Mouse (Mus musculus): ENCODE results near the gene Rasip1. TPM values are rescaled to one million over a fixed set of nuclear protein-coding genes. Genes with fewer than 3 reads are reported as not detected.

The Rasip1 gene
- polyA plus RNA-seq, 1 experiment from 2014 or later, result 9.3 TPM

- no peaks in the 10 kb centered on the region for H3K36me3 ChIP-seq (ENCODE audit: control insufficient read depth, insufficient read depth, low read length)
- no peaks in the 10 kb centered on the region for H3K9me3 ChIP-seq (ENCODE audit: control insufficient read depth, low read length)
- 25% methylated on average over 14 of the region's 14 CpGs for WGBS
- H3K4me2 ChIP-seq, result peak overlapping the region; percentile 52
- peaks cover 7% of the 10 kb centered on the region; the same call in 1 of the 2 replicates for H3K4me1 ChIP-seq (replicated peaks; ENCODE audit: control insufficient read depth, insufficient read depth, low read length)
- no peaks in the 10 kb centered on the region for H3K27me3 ChIP-seq (replicated peaks; ENCODE audit: control insufficient read depth, insufficient read depth, low read length)
- H3K9ac ChIP-seq (ENCODE audit: low read depth, low read length), result peak overlapping the region; percentile 44
- DNase-seq (ENCODE audit: low spot score), result peak; percentile 81
- no peak overlapping the region for H3K27ac ChIP-seq (ENCODE audit: low read depth, low read length)
- H3K4me3 ChIP-seq (ENCODE audit: low read depth, low read length), result no peak overlapping the region
- peak; percentile 61 for ATAC-seq (replicated peaks; ENCODE audit: low FRiP score)
These were observed 55.1 kb downstream of the Rasip1 start for GRCm38 (mm10) chr7:45682144-45683126.

- WGBS, result 77% methylated on average over 7 of the region's 7 CpGs
- H3K4me2 ChIP-seq, result no peak within 1 kb of the TSS
- H3K27me3 ChIP-seq (replicated peaks; ENCODE audit: control insufficient read depth, insufficient read depth, low read length), result no peaks in the 10 kb centered on the region
- DNase-seq (ENCODE audit: low spot score) (no peak), ATAC-seq (replicated peaks; ENCODE audit: low FRiP score) (no peak)
- H3K4me3 ChIP-seq (ENCODE audit: low read depth, low read length), result no peak within 1 kb of the TSS
- no peaks in the 10 kb centered on the region for H3K36me3 ChIP-seq (ENCODE audit: control insufficient read depth, insufficient read depth, low read length)
- no peaks in the 10 kb centered on the region for H3K9me3 ChIP-seq (ENCODE audit: control insufficient read depth, low read length)
- H3K4me1 ChIP-seq (replicated peaks; ENCODE audit: control insufficient read depth, insufficient read depth, low read length), result peaks cover 7% of the 10 kb centered on the region; the same call in 1 of the 2 replicates
- H3K9ac ChIP-seq (ENCODE audit: low read depth, low read length), result no peak within 1 kb of the TSS
- no peak within 1 kb of the TSS for H3K27ac ChIP-seq (ENCODE audit: low read depth, low read length)
These were observed 56.2 kb downstream of the Rasip1 start, which contains the start of gene Ntn5 for GRCm38 (mm10) chr7:45683396-45684050. Gene Ntn5, plus strand, starts transcription at chr7:45684022.

- no peak overlapping the region for H3K27ac ChIP-seq (ENCODE audit: low read depth, low read length)
- H3K9me3 ChIP-seq (ENCODE audit: control insufficient read depth, low read length), result no peaks in the 10 kb centered on the region
- WGBS, result 51% methylated on average over 10 of the region's 10 CpGs
- DNase-seq (ENCODE audit: low spot score), result no peak
- ATAC-seq (replicated peaks; ENCODE audit: low FRiP score), result no peak
- H3K27me3 ChIP-seq (replicated peaks; ENCODE audit: control insufficient read depth, insufficient read depth, low read length), result no peaks in the 10 kb centered on the region
- H3K4me1 ChIP-seq (replicated peaks; ENCODE audit: control insufficient read depth, insufficient read depth, low read length), result peaks cover 6% of the 10 kb centered on the region
- no peak overlapping the region for H3K4me2 ChIP-seq
- H3K4me3 ChIP-seq (ENCODE audit: low read depth, low read length), result no peak overlapping the region
- H3K9ac ChIP-seq (ENCODE audit: low read depth, low read length), result no peak overlapping the region
- no peaks in the 10 kb centered on the region for H3K36me3 ChIP-seq (ENCODE audit: control insufficient read depth, insufficient read depth, low read length)
These were observed 58.5 kb downstream of the Rasip1 start for GRCm38 (mm10) chr7:45685811-45686210.

GRCm38 (mm10) chr7:45686841-45687240 is 59.6 kb downstream of the Rasip1 start:
- Histone ChIP-seq H3K4me2 (no peak overlapping the region), H3K9ac (ENCODE audit: low read depth, low read length) (no peak overlapping the region), H3K4me3 (ENCODE audit: low read depth, low read length) (no peak overlapping the region), H3K27me3 (replicated peaks; ENCODE audit: control insufficient read depth, insufficient read depth, low read length) (no peaks in the 10 kb centered on the region), H3K9me3 (ENCODE audit: control insufficient read depth, low read length) (no peaks in the 10 kb centered on the region), H3K36me3 (ENCODE audit: control insufficient read depth, insufficient read depth, low read length) (no peaks in the 10 kb centered on the region), H3K4me1 (replicated peaks; ENCODE audit: control insufficient read depth, insufficient read depth, low read length) (peaks cover 4% of the 10 kb centered on the region), H3K27ac (ENCODE audit: low read depth, low read length) (no peak overlapping the region)
- WGBS, result 56% methylated on average over 3 of the region's 3 CpGs
- DNase-seq (ENCODE audit: low spot score), result no peak
- ATAC-seq (replicated peaks; ENCODE audit: low FRiP score), result no peak

Other genes with a start within 250 kb of the Rasip1 start
- 51.6 and 64.4 TPM in 2 replicates for gene Snrnp70, start 231.7 kb upstream of the Rasip1 start, polyA plus RNA-seq (2014; fragmentation: Nextera tagmentation; extraction: Ambion mirVana)
- 0.18 TPM in 1 of 2 replicates, not detected in the other for gene Kcna7, start 221.8 kb upstream of the Rasip1 start, polyA plus RNA-seq (2014; fragmentation: Nextera tagmentation; extraction: Ambion mirVana)
- 2.0 and 2.5 TPM in 2 replicates for gene Ntf5, start 213.8 kb upstream of the Rasip1 start, polyA plus RNA-seq (2014; fragmentation: Nextera tagmentation; extraction: Ambion mirVana)
- gene Lhb, start 206.7 kb upstream of the Rasip1 start, polyA plus RNA-seq (2014; fragmentation: Nextera tagmentation; extraction: Ambion mirVana), result 0.26 TPM in 1 of 2 replicates, not detected in the other
- 21.4 and 23.7 TPM in 2 replicates for gene Gys1, start 192.6 kb upstream of the Rasip1 start, polyA plus RNA-seq (2014; fragmentation: Nextera tagmentation; extraction: Ambion mirVana)
- gene Ruvbl2, start 189.4 kb upstream of the Rasip1 start, polyA plus RNA-seq (2014; fragmentation: Nextera tagmentation; extraction: Ambion mirVana), result 240 and 250 TPM in 2 replicates
- gene Ftl1, start 167.6 kb upstream of the Rasip1 start, polyA plus RNA-seq (2014; fragmentation: Nextera tagmentation; extraction: Ambion mirVana), result 6,297 and 6,318 TPM in 2 replicates
- 190 and 212 TPM in 2 replicates for gene Bax, start 160.6 kb upstream of the Rasip1 start, polyA plus RNA-seq (2014; fragmentation: Nextera tagmentation; extraction: Ambion mirVana)
- 2.3 and 3.2 TPM in 2 replicates for gene Tulp2, start 145.6 kb upstream of the Rasip1 start, polyA plus RNA-seq (2014; fragmentation: Nextera tagmentation; extraction: Ambion mirVana)
- not detected in 2 replicates for gene Gm45808, start 140.7 kb upstream of the Rasip1 start, polyA plus RNA-seq (2014; fragmentation: Nextera tagmentation; extraction: Ambion mirVana)
- gene Dhdh, start 138.7 kb upstream of the Rasip1 start, polyA plus RNA-seq (2014; fragmentation: Nextera tagmentation; extraction: Ambion mirVana), result 4.9 and 5.8 TPM in 2 replicates
- gene Nucb1, start 117.1 kb upstream of the Rasip1 start, polyA plus RNA-seq (2014; fragmentation: Nextera tagmentation; extraction: Ambion mirVana), result 149 and 153 TPM in 2 replicates
- gene Ppp1r15a, start 101.2 kb upstream of the Rasip1 start, polyA plus RNA-seq (2014; fragmentation: Nextera tagmentation; extraction: Ambion mirVana), result 61.6 and 62.0 TPM in 2 replicates
- gene Plekha4, start 101.2 kb upstream of the Rasip1 start, polyA plus RNA-seq (2014; fragmentation: Nextera tagmentation; extraction: Ambion mirVana), result 0.64 and 0.89 TPM in 2 replicates
- 2.8 and 5.4 TPM in 2 replicates for gene Hsd17b14, start 72.6 kb upstream of the Rasip1 start, polyA plus RNA-seq (2014; fragmentation: Nextera tagmentation; extraction: Ambion mirVana)
- 84.7 and 90.1 TPM in 2 replicates for gene Bcat2, start 57.3 kb upstream of the Rasip1 start, polyA plus RNA-seq (2014; fragmentation: Nextera tagmentation; extraction: Ambion mirVana)
- 0.23 TPM in 1 of 2 replicates, not detected in the other for gene Fgf21, start 12.0 kb upstream of the Rasip1 start, polyA plus RNA-seq (2014; fragmentation: Nextera tagmentation; extraction: Ambion mirVana)
- gene Fut1, start 10.2 kb upstream of the Rasip1 start, polyA plus RNA-seq (2014; fragmentation: Nextera tagmentation; extraction: Ambion mirVana), result not detected in 2 replicates
- 0.21 and 0.22 TPM in 2 replicates for gene Izumo1, start 5.7 kb upstream of the Rasip1 start, polyA plus RNA-seq (2014; fragmentation: Nextera tagmentation; extraction: Ambion mirVana)
- gene Mamstr, start 12.5 kb downstream of the Rasip1 start, polyA plus RNA-seq (2014; fragmentation: Nextera tagmentation; extraction: Ambion mirVana), result 0.69 and 0.73 TPM in 2 replicates
- 0.08 TPM in 1 of 2 replicates, not detected in the other for gene Fut2, start 38.9 kb downstream of the Rasip1 start, polyA plus RNA-seq (2014; fragmentation: Nextera tagmentation; extraction: Ambion mirVana)
- gene Ntn5, start 56.5 kb downstream of the Rasip1 start, polyA plus RNA-seq (2014; fragmentation: Nextera tagmentation; extraction: Ambion mirVana), result 0.23 TPM in 1 of 2 replicates, not detected in the other
- 0.30 and 0.33 TPM in 2 replicates for gene Sec1, start 66.9 kb downstream of the Rasip1 start, polyA plus RNA-seq (2014; fragmentation: Nextera tagmentation; extraction: Ambion mirVana)
- gene Car11, start 72.4 kb downstream of the Rasip1 start, polyA plus RNA-seq (2014; fragmentation: Nextera tagmentation; extraction: Ambion mirVana), result 1.0 and 1.2 TPM in 2 replicates
- gene Dbp, start 77.6 kb downstream of the Rasip1 start, polyA plus RNA-seq (2014; fragmentation: Nextera tagmentation; extraction: Ambion mirVana), result 1.8 and 1.9 TPM in 2 replicates
- 1,405 and 1,469 TPM in 2 replicates for gene Rpl18, start 88.0 kb downstream of the Rasip1 start, polyA plus RNA-seq (2014; fragmentation: Nextera tagmentation; extraction: Ambion mirVana)
- gene Sphk2, start 90.5 kb downstream of the Rasip1 start, polyA plus RNA-seq (2014; fragmentation: Nextera tagmentation; extraction: Ambion mirVana), result 24.2 and 25.6 TPM in 2 replicates
- gene Fam83e, start 93.7 kb downstream of the Rasip1 start, polyA plus RNA-seq (2014; fragmentation: Nextera tagmentation; extraction: Ambion mirVana), result 0.77 and 1.1 TPM in 2 replicates
- gene Spaca4, start 98.3 kb downstream of the Rasip1 start, polyA plus RNA-seq (2014; fragmentation: Nextera tagmentation; extraction: Ambion mirVana), result not detected in 2 replicates
- gene Lmtk3, start 156.2 kb downstream of the Rasip1 start, polyA plus RNA-seq (2014; fragmentation: Nextera tagmentation; extraction: Ambion mirVana), result 0.30 and 0.45 TPM in 2 replicates
- gene Sult2b1, start 157.2 kb downstream of the Rasip1 start, polyA plus RNA-seq (2014; fragmentation: Nextera tagmentation; extraction: Ambion mirVana), result 0.65 and 0.70 TPM in 2 replicates
- 67.2 and 69.1 TPM in 2 replicates for gene Cyth2, start 187.1 kb downstream of the Rasip1 start, polyA plus RNA-seq (2014; fragmentation: Nextera tagmentation; extraction: Ambion mirVana)
- gene Kcnj14, start 197.3 kb downstream of the Rasip1 start, polyA plus RNA-seq (2014; fragmentation: Nextera tagmentation; extraction: Ambion mirVana), result 0.40 and 0.74 TPM in 2 replicates
- 101 and 106 TPM in 2 replicates for gene Grwd1, start 203.5 kb downstream of the Rasip1 start, polyA plus RNA-seq (2014; fragmentation: Nextera tagmentation; extraction: Ambion mirVana)
- 54.8 and 60.7 TPM in 2 replicates for gene Kdelr1, start 245.3 kb downstream of the Rasip1 start, polyA plus RNA-seq (2014; fragmentation: Nextera tagmentation; extraction: Ambion mirVana)